Mouse (Mus musculus) testis, adult 2 months (tissue): ENCODE results near the gene Cmtm4.

Experiments used
- CTCF ChIP-seq: fragments of 200-500 bp; IDR thresholded peaks from 2 replicates; pipeline ENCODE4 v1.5.1; 2012; ENCODE audit warnings: low read depth, mild to moderate bottlenecking, inconsistent platforms, low read length, moderate library complexity; ENCODE audit not compliant: control insufficient read depth, insufficient read depth, insufficient replicate concordance
- POLR2A ChIP-seq: fragments of 200-500 bp; IDR thresholded peaks from 2 replicates; pipeline ENCODE4 v1.6.1; 2012; ENCODE audit warnings: low read depth, mild to moderate bottlenecking, inconsistent platforms, low read length, moderate library complexity; ENCODE audit not compliant: control insufficient read depth

DNA sequence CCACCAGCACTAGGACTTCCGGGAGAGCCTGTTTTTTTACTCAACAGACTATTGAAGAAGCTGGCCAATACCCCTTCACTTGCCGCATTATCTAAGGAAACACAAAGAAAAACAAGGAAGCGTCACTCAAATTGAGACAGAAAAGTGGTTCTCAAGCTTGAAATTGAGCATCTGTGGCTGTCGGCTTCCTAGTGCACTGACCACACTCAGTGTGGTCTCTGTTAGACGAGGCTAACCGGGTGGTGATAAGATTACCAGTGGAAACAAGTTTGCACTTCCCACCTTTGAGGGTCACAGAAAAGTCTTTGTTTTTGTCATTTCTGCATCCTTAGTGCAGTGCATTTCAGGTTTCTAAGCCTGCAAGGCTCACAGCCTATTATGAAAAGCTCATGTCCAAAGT, 26.7 kb upstream of the Cmtm4 start:
- TF ChIP-seq CTCF (no peak), POLR2A (no peak)
